Mouse (Mus musculus) embryonic fibroblast, embryonic 13.5 days (primary cell): ENCODE data around the gene Spcs2.

ENCODE experiments used
- CTCF ChIP-seq: IDR thresholded peaks from 2 replicates; pipeline ENCODE4 v1.5.1; 2011; ENCODE audit warnings: mild to moderate bottlenecking, control low read depth, low read length, moderate library complexity, borderline replicate concordance; ENCODE audit not compliant: insufficient read depth
- POLR2A ChIP-seq: IDR thresholded peaks from 2 replicates; pipeline ENCODE4 v1.6.1; 2011; ENCODE audit warnings: low read depth, mild to moderate bottlenecking, control low read depth, low read length, moderate library complexity

DNA sequence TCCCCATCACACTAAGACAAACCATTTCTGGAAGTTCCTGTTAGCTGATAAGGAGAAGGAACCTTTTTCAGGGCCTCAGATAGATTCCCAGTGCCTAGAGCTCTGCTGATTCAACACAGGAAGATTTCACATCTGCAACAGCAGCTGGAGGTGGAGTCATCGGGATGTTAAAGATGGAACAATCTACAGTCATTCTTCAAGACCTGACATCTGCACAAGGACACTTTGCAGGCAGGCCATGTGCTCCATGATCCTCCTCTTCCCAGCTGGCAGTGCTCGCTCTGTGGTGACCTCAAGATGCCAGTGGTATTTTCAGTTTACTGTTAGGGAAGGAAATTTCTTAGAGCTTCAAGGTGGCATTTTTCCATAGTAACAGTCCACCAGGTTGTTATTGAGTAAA is 29.1 kb upstream of the Spcs2 start:
- no peak for TF ChIP-seq POLR2A
- no peak for TF ChIP-seq CTCF
